ENCODE assay signal across 16 mouse cellular contexts in the genomic region with DNA sequence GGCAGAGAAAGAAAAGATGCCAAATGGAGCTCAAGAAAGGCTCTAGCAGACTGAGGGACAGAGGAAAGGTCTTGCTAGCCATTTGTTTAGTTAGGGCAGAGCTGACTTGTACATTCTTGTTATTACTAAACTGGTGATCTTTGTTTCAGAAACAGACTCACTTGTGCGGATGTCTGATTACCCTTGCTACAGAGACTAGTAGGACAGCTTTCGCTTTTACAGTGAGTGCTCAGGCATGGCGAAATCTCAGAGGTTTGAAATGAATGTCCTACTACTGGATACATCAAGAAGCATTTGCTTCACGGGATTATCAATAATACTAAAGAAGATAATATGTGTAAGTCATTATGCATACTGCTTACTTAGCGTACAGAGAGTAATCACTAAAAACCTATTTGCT.
"Had no signal": no experiment of that assay in that cellular context is flagged by ENCODE, and none has a peak within 500 bp of the region (broad histone marks: within the 10 kb centered on the region; RNA-seq: fewer than 3 reads in every experiment).

No protein-coding gene starts in this region.

- H3K36me3 ChIP-seq: kidney, embryonic 15.5 days; limb, embryonic 10.5 days; limb, embryonic 13.5 days; liver, embryonic 13.5 days; neural tube, embryonic 13.5 days had no signal

- DNase-seq: kidney, adult 11 months; kidney, adult 8-10 months; kidney, postnatal 14 days; kidney, postnatal 4 days; liver, embryonic 13.5 days; lung, adult 2 months; lung, postnatal 14 days; lung, postnatal 4 days; midbrain, embryonic 14.5 days; thymus, adult 18-20 months; thymus, postnatal 36 days had no signal

- H3K4me2 ChIP-seq: kidney, embryonic 15.5 days; limb, embryonic 13.5 days; liver, embryonic 13.5 days; midbrain, embryonic 11.5 days; neural tube, embryonic 13.5 days had no signal

- H3K27ac ChIP-seq: kidney, embryonic 15.5 days; limb, embryonic 10.5 days; limb, embryonic 13.5 days; liver, embryonic 13.5 days; neural tube, embryonic 13.5 days had no signal

- H3K9me3 ChIP-seq: kidney, embryonic 15.5 days; limb, embryonic 10.5 days; liver, embryonic 13.5 days; neural tube, embryonic 13.5 days had no signal

- H3K27me3 ChIP-seq: kidney, embryonic 15.5 days; limb, embryonic 13.5 days; liver, embryonic 13.5 days; neural tube, embryonic 13.5 days had no signal

- H3K4me1 ChIP-seq: kidney, embryonic 15.5 days; limb, embryonic 10.5 days; limb, embryonic 13.5 days; liver, embryonic 13.5 days; neural tube, embryonic 13.5 days had no signal

- H3K4me3 ChIP-seq: kidney, embryonic 15.5 days; limb, embryonic 10.5 days; limb, embryonic 13.5 days; liver, embryonic 13.5 days; neural tube, embryonic 13.5 days had no signal

- H3K9ac ChIP-seq: kidney, embryonic 15.5 days; limb, embryonic 13.5 days; liver, embryonic 13.5 days; neural tube, embryonic 13.5 days had no signal
